Mouse (Mus musculus) liver, postnatal 0 days (tissue): ENCODE measurements around the gene Ier5.

Experiments
- CTCF ChIP-seq: sonication (generic); IDR thresholded peaks from 2 replicates; pipeline ENCODE4 v1.5.1; 2016; ENCODE audit warnings: antibody characterized with exemption, low read depth
- EP300 ChIP-seq: IDR thresholded peaks from 2 replicates; pipeline ENCODE4 v1.6.1; 2016; ENCODE audit warnings: antibody characterized with exemption, low read depth, mild to moderate bottlenecking

DNA sequence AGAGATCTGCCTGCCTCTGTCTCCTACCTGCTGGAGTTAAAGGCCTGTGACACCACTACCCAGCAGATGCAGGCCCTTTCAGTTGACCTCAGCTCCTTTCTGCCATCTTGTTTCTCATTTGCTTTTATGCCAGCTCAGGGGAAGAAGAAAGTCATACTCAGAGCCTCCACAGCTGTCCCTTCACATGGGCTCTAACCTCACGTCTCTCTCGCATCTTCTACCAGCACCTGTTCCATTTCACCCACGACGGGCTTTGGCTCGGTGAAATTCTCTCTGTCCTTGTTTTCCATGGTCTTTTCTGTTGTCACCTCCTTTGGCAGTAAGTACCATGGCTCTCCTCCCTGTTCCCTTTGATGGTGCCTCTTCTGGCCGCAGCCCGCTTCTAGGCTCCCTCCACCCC lies 9.1 kb downstream of the Ier5 start:
- TF ChIP-seq CTCF (no peak), EP300 (no peak)
